Mouse (Mus musculus) liver, adult 2 months (tissue): ENCODE results near the gene Wfdc1. TPM values are rescaled to one million over a fixed set of nuclear protein-coding genes. Genes with fewer than 3 reads are reported as not detected.

Source experiments
- DNase-seq: peaks from one replicate; pipeline ENCODE4 v3.0.0-alpha.2; 2011; ENCODE audit warnings: low read depth, low spot score; ENCODE audit errors: extremely low read depth
- H3K27ac ChIP-seq: fragments of 200-500 bp; replicated peaks from 2 replicates; pipeline ENCODE4 v1.5.1; 2012; ENCODE audit warnings: low read depth, mild to moderate bottlenecking, control low read depth, inconsistent platforms, low read length; ENCODE audit not compliant: insufficient read depth
- H3K27me3 ChIP-seq: fragments of 200-500 bp; 2 replicates; pipeline ENCODE4 v1.6.1; 2012; ENCODE audit warnings: mild to moderate bottlenecking, moderate library complexity, low read length, inconsistent platforms; ENCODE audit not compliant: control insufficient read depth, insufficient read depth
- H3K36me3 ChIP-seq: fragments of 200-500 bp; 2 replicates; pipeline ENCODE4 v1.6.1; 2012; ENCODE audit warnings: low read length, inconsistent platforms; ENCODE audit not compliant: control insufficient read depth, insufficient read depth
- H3K4me1 ChIP-seq: fragments of 200-500 bp; 2 replicates; pipeline ENCODE4 v1.6.1; 2011; ENCODE audit warnings: low read length; ENCODE audit not compliant: control insufficient read depth, insufficient read depth
- H3K4me3 ChIP-seq: fragments of 200-500 bp; 2 replicates; pipeline ENCODE4 v1.5.1; 2011; ENCODE audit warnings: low read depth, mild to moderate bottlenecking, control low read depth, low read length, moderate library complexity; ENCODE audit not compliant: insufficient read depth
- H3K79me2 ChIP-seq: fragments of 200-500 bp; 2 replicates; pipeline ENCODE4 v1.6.1; 2012; ENCODE audit warnings: inconsistent platforms, mild to moderate bottlenecking, low read length, moderate library complexity; ENCODE audit not compliant: control insufficient read depth, insufficient read depth
- H3K9ac ChIP-seq: fragments of 200-500 bp; 2 replicates; pipeline ENCODE4 v1.6.1; 2012; ENCODE audit warnings: low read depth, mild to moderate bottlenecking, control low read depth, inconsistent platforms, low read length
- CTCF ChIP-seq: fragments of 200-500 bp; IDR thresholded peaks from 2 replicates; pipeline ENCODE4 v1.5.1; 2011; ENCODE audit warnings: low read depth, low read length, control low read depth
- POLR2A ChIP-seq: fragments of 200-500 bp; IDR thresholded peaks from 2 replicates; pipeline ENCODE4 v1.6.1; 2011; ENCODE audit warnings: low read length, control low read depth; ENCODE audit not compliant: insufficient read depth; ENCODE audit errors: extremely low read depth
- WGBS: fragments of 180-500 bp; shearing (Covaris S2); methylation state at CpG from one replicate; pipeline ENCODE4 v1.1.7; 2018; 5-methylcytosine and 5-hydroxymethylcytosine counted together
- polyA plus RNA-seq: library from polyadenylated mRNA; depleted of rRNA; stranded (reverse); fragments of >200 nt; gene quantifications from 2 replicates; pipeline ENCODE4 v1.2.3, GENCODE M21; 2012
- total RNA-seq: library from RNA; depleted of rRNA; stranded (reverse); fragments of >200 nt; gene quantifications from 2 replicates; pipeline ENCODE4 v1.2.3, GENCODE M21; 2014

The Wfdc1 gene
- total and polyA plus RNA-seq, 2 experiments: 6.6 to 11.8 TPM

GRCm38 (mm10) chr8:119627199-119627598 is 39.0 kb upstream of the Wfdc1 start:
- no peaks in the 10 kb centered on the region for H3K27me3 ChIP-seq
- WGBS: 87% methylated on average over 7 of the region's 7 CpGs

GRCm38 (mm10) chr8:119627613-119628359 is 38.4 kb upstream of the Wfdc1 start:
- Histone ChIP-seq H3K9ac (no peak overlapping the region), H3K27ac (no peak overlapping the region), H3K4me1 (no peaks in the 10 kb centered on the region), H3K27me3 (no peaks in the 10 kb centered on the region), H3K36me3 (no peaks in the 10 kb centered on the region), H3K4me3 (no peak overlapping the region), H3K79me2 (no peaks in the 10 kb centered on the region)
- 62% methylated on average over 10 of the region's 10 CpGs for WGBS
- TF ChIP-seq CTCF (no peak), POLR2A (no peak)
- peak; percentile 18 for DNase-seq

More at GRCm38 (mm10) chr8:119627199-119627598, 39.0 kb upstream of the Wfdc1 start:
- DNase-seq: no peak
- TF ChIP-seq CTCF (no peak), POLR2A (no peak)
- H3K36me3 ChIP-seq: no peaks in the 10 kb centered on the region
- no peak overlapping the region for H3K4me3 ChIP-seq
- no peak overlapping the region for H3K9ac ChIP-seq
- H3K4me1 ChIP-seq: no peaks in the 10 kb centered on the region
- no peaks in the 10 kb centered on the region for H3K79me2 ChIP-seq
- no peak overlapping the region for H3K27ac ChIP-seq

- no peak overlapping the region for H3K27ac ChIP-seq
- no peaks in the 10 kb centered on the region for H3K79me2 ChIP-seq
- H3K36me3 ChIP-seq: no peaks in the 10 kb centered on the region
- 75% methylated on average over 3 of the region's 3 CpGs for WGBS
- no peak overlapping the region for H3K9ac ChIP-seq
- no peak for TF ChIP-seq CTCF
- no peak for TF ChIP-seq POLR2A
- H3K4me1 ChIP-seq: no peaks in the 10 kb centered on the region; the same call in 1 of the 2 replicates
- DNase-seq: no peak
- H3K27me3 ChIP-seq: no peaks in the 10 kb centered on the region
- H3K4me3 ChIP-seq: no peak overlapping the region
These were observed 35.3 kb upstream of the Wfdc1 start for GRCm38 (mm10) chr8:119630841-119631240.

GRCm38 (mm10) chr8:119632246-119632645 is 33.9 kb upstream of the Wfdc1 start:
- WGBS: 88% methylated on average over 9 of the region's 9 CpGs
- no peak overlapping the region for H3K4me3 ChIP-seq
- H3K27ac ChIP-seq: no peak overlapping the region
- no peak overlapping the region for H3K9ac ChIP-seq
- no peaks in the 10 kb centered on the region for H3K36me3 ChIP-seq
- no peak for TF ChIP-seq POLR2A
- no peak for TF ChIP-seq CTCF
- no peak for DNase-seq
- no peaks in the 10 kb centered on the region for H3K27me3 ChIP-seq
- H3K79me2 ChIP-seq: no peaks in the 10 kb centered on the region
- H3K4me1 ChIP-seq: no peaks in the 10 kb centered on the region; the same call in 1 of the 2 replicates

- 36% methylated on average over 29 of the region's 29 CpGs for WGBS
- Histone ChIP-seq H3K4me3 (no peak overlapping the region), H3K79me2 (no peaks in the 10 kb centered on the region), H3K27ac (no peak overlapping the region), H3K9ac (no peak overlapping the region), H3K27me3 (no peaks in the 10 kb centered on the region), H3K4me1 (no peaks in the 10 kb centered on the region; the same call in 1 of the 2 replicates), H3K36me3 (no peaks in the 10 kb centered on the region)
- no peak for DNase-seq
- no peak for TF ChIP-seq CTCF
- TF ChIP-seq POLR2A: no peak
These were observed 33.3 kb upstream of the Wfdc1 start for GRCm38 (mm10) chr8:119632909-119633308.

- H3K4me3 ChIP-seq: no peak overlapping the region
- no peak overlapping the region for H3K9ac ChIP-seq
- H3K4me1 ChIP-seq: no peaks in the 10 kb centered on the region; the same call in 1 of the 2 replicates
- TF ChIP-seq POLR2A: no peak
- no peak for TF ChIP-seq CTCF
- no peak overlapping the region for H3K27ac ChIP-seq
- 39% methylated on average over 14 of the region's 14 CpGs for WGBS
- H3K36me3 ChIP-seq: no peaks in the 10 kb centered on the region
- no peaks in the 10 kb centered on the region for H3K27me3 ChIP-seq
- peak; percentile 2 for DNase-seq
- H3K79me2 ChIP-seq: no peaks in the 10 kb centered on the region
These were observed 31.4 kb upstream of the Wfdc1 start for GRCm38 (mm10) chr8:119634616-119635336.
